Mouse (Mus musculus) liver, adult 2 months (tissue): ENCODE measurements around the gene Defb36.

Experiments used
- CTCF ChIP-seq: fragments of 200-500 bp; IDR thresholded peaks from 2 replicates; pipeline ENCODE4 v1.5.1; 2011; ENCODE audit warnings: low read depth, low read length, control low read depth
- POLR2A ChIP-seq: fragments of 200-500 bp; IDR thresholded peaks from 2 replicates; pipeline ENCODE4 v1.6.1; 2011; ENCODE audit warnings: low read length, control low read depth; ENCODE audit not compliant: insufficient read depth; ENCODE audit errors: extremely low read depth

- TF ChIP-seq CTCF (no peak), POLR2A (no peak)
Measured at GRCm38 (mm10) chr2:152570313-152570712, 33.8 kb upstream of the Defb36 start.
